Mouse (Mus musculus) CH12.LX (cell line): ENCODE measurements around the gene Maml2.

Source experiments
- CTCF ChIP-seq, 2 experiments: IDR thresholded peaks in 1 of 2; conservative IDR thresholded peaks in 1 of 2; 2 replicates each; pipeline ENCODE4 v1.5.1; 2011 to 2012; ENCODE audit warnings: low read depth in 2 of 2, low read length in 2 of 2, improper control_type of control experiment in 1 of 2, inconsistent platforms in 1 of 2, mild to moderate bottlenecking in 1 of 2, moderate library complexity in 1 of 2
- POLR2A ChIP-seq: IDR thresholded peaks from 2 replicates; pipeline ENCODE4 v1.6.1; 2011; ENCODE audit warnings: low read depth, mild to moderate bottlenecking, improper control_type of control experiment, low read length

- TF ChIP-seq CTCF (conservative IDR thresholded peaks at IDR 0.05 in 1 of 2, IDR thresholded peaks at IDR 0.05 in 1 of 2; ENCODE audit: low read depth in 2 of 2, low read length in 2 of 2) (no peak), POLR2A (no peak)
Measured at GRCm38 (mm10) chr9:13560651-13561050, 262.9 kb downstream of the Maml2 start.
